ENCODE assay signal across 37 mouse cellular contexts in genomic region chr17:56849710-56850109, GRCm38 (mm10). TPM values are rescaled to one million over a fixed set of nuclear protein-coding genes. Genes with fewer than 3 reads are reported as not detected.
"Had no signal": no experiment of that assay in that cellular context is flagged by ENCODE, and none has a peak within 500 bp of the region (broad histone marks: within the 10 kb centered on the region; RNA-seq: fewer than 3 reads in every experiment).

No protein-coding gene starts in this region.

- H3K36me3 ChIP-seq: embryonic facial prominence, embryonic 10.5 days; embryonic facial prominence, embryonic 12.5 days; embryonic facial prominence, embryonic 13.5 days; embryonic facial prominence, embryonic 15.5 days; forebrain, embryonic 10.5 days; forebrain, embryonic 12.5 days; forebrain, embryonic 15.5 days; heart, embryonic 10.5 days had no signal

- H3K9ac ChIP-seq: embryonic facial prominence, embryonic 12.5 days; embryonic facial prominence, embryonic 13.5 days; embryonic facial prominence, embryonic 15.5 days; forebrain, embryonic 12.5 days; forebrain, embryonic 13.5 days; forebrain, embryonic 15.5 days; forebrain, postnatal 0 days had no signal

- H3K27me3 ChIP-seq: embryonic facial prominence, embryonic 12.5 days; embryonic facial prominence, embryonic 15.5 days; forebrain, embryonic 12.5 days; forebrain, embryonic 13.5 days; forebrain, embryonic 15.5 days had no signal

- H3K4me1 ChIP-seq: embryonic facial prominence, embryonic 10.5 days; embryonic facial prominence, embryonic 12.5 days; embryonic facial prominence, embryonic 13.5 days; embryonic facial prominence, embryonic 15.5 days; forebrain, embryonic 10.5 days; forebrain, embryonic 12.5 days; forebrain, embryonic 13.5 days; forebrain, embryonic 15.5 days; heart, embryonic 10.5 days had no signal

- ATAC-seq: forebrain, embryonic 13.5 days; forebrain, embryonic 14.5 days; forebrain, embryonic 15.5 days; forebrain, embryonic 16.5 days; forebrain, postnatal 0 days had no signal

- H3K4me2 ChIP-seq: embryonic facial prominence, embryonic 12.5 days; embryonic facial prominence, embryonic 13.5 days; embryonic facial prominence, embryonic 15.5 days; forebrain, embryonic 12.5 days; forebrain, embryonic 13.5 days; forebrain, embryonic 15.5 days had no signal

- DNase-seq: cerebellum, adult 9-11 months; cerebellum, postnatal 10 days; cerebellum, postnatal 14 days; cerebellum, postnatal 25 days; cerebellum, postnatal 36 days; embryo, embryonic 11 days; forebrain, postnatal 0 days; gastrocnemius, adult 2 months; gastrocnemius, postnatal 10 days; gastrocnemius, postnatal 14 days; gastrocnemius, postnatal 25 days; gastrocnemius, postnatal 36 days; heart, adult 11 months; heart, adult 18-20 months; heart, adult 2 months had no signal

- H3K27ac ChIP-seq: embryonic facial prominence, embryonic 10.5 days; embryonic facial prominence, embryonic 12.5 days; embryonic facial prominence, embryonic 13.5 days; embryonic facial prominence, embryonic 15.5 days; forebrain, embryonic 10.5 days; forebrain, embryonic 12.5 days; forebrain, embryonic 13.5 days; forebrain, embryonic 15.5 days; gastrocnemius, adult 2 months; heart, adult 2 months; heart, embryonic 10.5 days had no signal

- H3K9me3 ChIP-seq: embryonic facial prominence, embryonic 10.5 days; embryonic facial prominence, embryonic 12.5 days; embryonic facial prominence, embryonic 13.5 days; embryonic facial prominence, embryonic 15.5 days; forebrain, embryonic 10.5 days; forebrain, embryonic 12.5 days; forebrain, embryonic 13.5 days; forebrain, embryonic 15.5 days; heart, embryonic 10.5 days had no signal

- H3K4me3 ChIP-seq: embryonic facial prominence, embryonic 10.5 days; embryonic facial prominence, embryonic 12.5 days; embryonic facial prominence, embryonic 13.5 days; embryonic facial prominence, embryonic 15.5 days; erythroblast, embryonic 14.5 days; forebrain, embryonic 10.5 days; forebrain, embryonic 12.5 days; forebrain, embryonic 13.5 days; forebrain, embryonic 15.5 days; gastrocnemius, adult 2 months; heart, adult 2 months; heart, embryonic 10.5 days had no signal

RNA-seq across cellular contexts. Expression of gene Acsbg2, which starts 24.5 kb away (rescaled TPM):
- total RNA-seq: common myeloid progenitor, adult 5-6 weeks; forebrain, postnatal 0 days; gastrocnemius, adult 18-20 months; gastrocnemius, adult 2 months; gastrocnemius, adult 8-10 months; gastrocnemius, postnatal 10 days; gastrocnemius, postnatal 14 days; gastrocnemius, postnatal 25 days; gastrocnemius, postnatal 36 days; gastrocnemius, postnatal 4 days; granulocyte monocyte progenitor cell, adult 5-6 weeks; heart, adult 18-20 months; heart, adult 2 months; heart, adult 8-10 months had no signal
- polyA plus RNA-seq: cortical plate, adult 2 months; embryonic facial prominence, embryonic 10.5 days; embryonic facial prominence, embryonic 11.5 days; embryonic facial prominence, embryonic 12.5 days; embryonic facial prominence, embryonic 13.5 days; embryonic facial prominence, embryonic 14.5 days; erythroblast, embryonic 14.5 days; forebrain, embryonic 10.5 days; forebrain, embryonic 11.5 days; forebrain, embryonic 12.5 days; forebrain, embryonic 13.5 days; forebrain, embryonic 14.5 days; forebrain, embryonic 15.5 days; forebrain, embryonic 16.5 days; forebrain, postnatal 0 days; heart, embryonic 10.5 days had no signal

RNA-seq across cellular contexts. Expression of gene 1700061G19Rik, which starts 25.6 kb away (rescaled TPM):
- total RNA-seq: gastrocnemius, adult 18-20 months; gastrocnemius, adult 2 months; gastrocnemius, adult 8-10 months; gastrocnemius, postnatal 14 days; gastrocnemius, postnatal 25 days; gastrocnemius, postnatal 36 days; gastrocnemius, postnatal 4 days; heart, adult 18-20 months; heart, adult 2 months; heart, adult 8-10 months had no signal
- polyA plus RNA-seq: erythroblast, embryonic 14.5 days had no signal
